Mouse (Mus musculus) CH12.LX (cell line): ENCODE results near the gene Rptor. TPM values are rescaled to one million over a fixed set of nuclear protein-coding genes. Genes with fewer than 3 reads are reported as not detected.

Experiments
- DNase-seq: peaks from one replicate; pipeline ENCODE4 v3.0.0-alpha.2; 2013; ENCODE audit errors: extremely low read depth
- H3K27ac ChIP-seq: 2 replicates; pipeline ENCODE4 v1.5.1; 2012; ENCODE audit warnings: low read depth, mild to moderate bottlenecking, control low read depth, moderate library complexity; ENCODE audit not compliant: insufficient read depth
- H3K27me3 ChIP-seq: replicated peaks from 2 replicates; pipeline ENCODE3; 2012; ENCODE audit warnings: inconsistent platforms
- H3K36me3 ChIP-seq, 2 experiments: replicated peaks in 1 of 2; 2 replicates each; pipeline versions ENCODE3 to v1.6.1; 2012; ENCODE audit warnings: inconsistent platforms in 1 of 2, low read length in 1 of 2, mild to moderate bottlenecking in 1 of 2, mixed read lengths in 1 of 2, moderate library complexity in 1 of 2; ENCODE audit not compliant: control insufficient read depth in 1 of 2, insufficient read depth in 1 of 2
- H3K4me1 ChIP-seq, 2 experiments: 2 replicates each; pipeline ENCODE4 v1.6.1; 2012; ENCODE audit warnings: inconsistent platforms in 1 of 2, moderate library complexity in 1 of 2; ENCODE audit not compliant: insufficient read depth in 2 of 2, control insufficient read depth in 1 of 2
- H3K4me2 ChIP-seq: 2 replicates; pipeline ENCODE4 v1.6.1; 2012; ENCODE audit warnings: low read depth, mild to moderate bottlenecking, control low read depth; ENCODE audit not compliant: poor library complexity, insufficient read depth, severe bottlenecking
- H3K4me3 ChIP-seq, 3 experiments: fragments of 150-350 bp in 1 of 3; sonication (generic) in 1 of 3; replicated peaks in 1 of 3; 2 replicates each; pipeline versions ENCODE3 to v1.5.1; 2011 to 2012; ENCODE audit warnings: low read depth in 2 of 3, low read length in 2 of 3, mild to moderate bottlenecking in 2 of 3, moderate library complexity in 2 of 3, control low read depth in 1 of 3, improper control_type of control experiment in 1 of 3, inconsistent platforms in 1 of 3, mixed read lengths in 1 of 3; ENCODE audit not compliant: poor library complexity in 1 of 3
- H3K79me2 ChIP-seq: replicated peaks from 2 replicates; pipeline ENCODE4 v1.6.1; 2012; ENCODE audit warnings: mild to moderate bottlenecking, moderate library complexity; ENCODE audit not compliant: control insufficient read depth, poor library complexity, insufficient read depth, severe bottlenecking; ENCODE audit errors: extremely low read depth
- H3K9ac ChIP-seq: 2 replicates; pipeline ENCODE4 v1.6.1; 2012; ENCODE audit warnings: low read depth, mild to moderate bottlenecking, control low read depth, moderate library complexity; ENCODE audit not compliant: insufficient read depth
- H3K9me3 ChIP-seq: replicated peaks from 2 replicates; pipeline ENCODE3; 2012; ENCODE audit warnings: low read length, inconsistent platforms, mixed read lengths
- BHLHE40 ChIP-seq: IDR thresholded peaks from 2 replicates; pipeline ENCODE4 v1.6.1; 2011; ENCODE audit warnings: mild to moderate bottlenecking, low read depth, low read length, improper control_type of control experiment
- CHD1 ChIP-seq: IDR thresholded peaks from 2 replicates; pipeline ENCODE4 v1.6.1; 2012; ENCODE audit warnings: low read depth, low read length, improper control_type of control experiment, inconsistent platforms
- CHD2 ChIP-seq: IDR thresholded peaks from 2 replicates; pipeline ENCODE4 v1.6.1; 2011; ENCODE audit warnings: low read length, improper control_type of control experiment
- CTCF ChIP-seq, 2 experiments: IDR thresholded peaks in 1 of 2; conservative IDR thresholded peaks in 1 of 2; 2 replicates each; pipeline ENCODE4 v1.5.1; 2011 to 2012; ENCODE audit warnings: low read depth in 2 of 2, low read length in 2 of 2, improper control_type of control experiment in 1 of 2, inconsistent platforms in 1 of 2, mild to moderate bottlenecking in 1 of 2, moderate library complexity in 1 of 2
- ETS1 ChIP-seq: conservative IDR thresholded peaks from 2 replicates; pipeline ENCODE4 v1.6.1; 2012; ENCODE audit warnings: low read depth, mild to moderate bottlenecking, inconsistent platforms, low read length, improper control_type of control experiment, moderate library complexity
- GABPA ChIP-seq: IDR thresholded peaks from 2 replicates; pipeline ENCODE4 v1.6.1; 2012; ENCODE audit warnings: low read depth, low read length, improper control_type of control experiment, inconsistent platforms; ENCODE audit not compliant: insufficient replicate concordance
- HCFC1 ChIP-seq: IDR thresholded peaks from 2 replicates; pipeline ENCODE4 v1.6.1; 2012; ENCODE audit warnings: low read depth, mild to moderate bottlenecking, inconsistent platforms, low read length, improper control_type of control experiment
- IRF4 ChIP-seq: IDR thresholded peaks from 2 replicates; pipeline ENCODE4 v1.6.1; 2014; ENCODE audit warnings: low read depth, mild to moderate bottlenecking, inconsistent platforms, low read length, improper control_type of control experiment
- JUN ChIP-seq: IDR thresholded peaks from 2 replicates; pipeline ENCODE4 v1.6.1; 2011; ENCODE audit warnings: low read depth, mild to moderate bottlenecking, low read length, improper control_type of control experiment, moderate library complexity; ENCODE audit not compliant: insufficient read depth
- KAT2A ChIP-seq: IDR thresholded peaks from 2 replicates; pipeline ENCODE4 v1.6.1; 2012; ENCODE audit warnings: low read length, improper control_type of control experiment, inconsistent platforms; ENCODE audit not compliant: insufficient replicate concordance
- MAFK ChIP-seq: IDR thresholded peaks from 2 replicates; pipeline ENCODE4 v1.6.1; 2011; ENCODE audit warnings: low read length, improper control_type of control experiment; ENCODE audit not compliant: insufficient replicate concordance
- MAZ ChIP-seq: IDR thresholded peaks from 2 replicates; pipeline ENCODE4 v1.6.1; 2012; ENCODE audit warnings: low read depth, mild to moderate bottlenecking, inconsistent platforms, low read length, improper control_type of control experiment, moderate library complexity
- MEF2A ChIP-seq: IDR thresholded peaks from 2 replicates; pipeline ENCODE4 v1.6.1; 2014; ENCODE audit warnings: low read depth, mild to moderate bottlenecking, inconsistent platforms, low read length, improper control_type of control experiment, borderline replicate concordance
- MYC ChIP-seq: IDR thresholded peaks from 2 replicates; pipeline ENCODE4 v1.6.1; 2011; ENCODE audit warnings: low read depth, mild to moderate bottlenecking, improper control_type of control experiment, low read length
- NELFE ChIP-seq: IDR thresholded peaks from 2 replicates; pipeline ENCODE4 v1.6.1; 2011; ENCODE audit warnings: low read depth, low read length, improper control_type of control experiment
- NRF1 ChIP-seq: IDR thresholded peaks from 2 replicates; pipeline ENCODE4 v1.6.1; 2014; ENCODE audit warnings: low read depth, mild to moderate bottlenecking, inconsistent platforms, low read length, improper control_type of control experiment, moderate library complexity
- PAX5 ChIP-seq: IDR thresholded peaks from 2 replicates; pipeline ENCODE4 v1.6.1; 2012; ENCODE audit warnings: low read length, inconsistent platforms, mixed read lengths
- POLR2A ChIP-seq: IDR thresholded peaks from 2 replicates; pipeline ENCODE4 v1.6.1; 2011; ENCODE audit warnings: low read depth, mild to moderate bottlenecking, improper control_type of control experiment, low read length
- POLR2AphosphoS2 ChIP-seq: IDR thresholded peaks from 2 replicates; pipeline ENCODE4 v1.6.1; 2011; ENCODE audit warnings: low read depth, low read length, improper control_type of control experiment
- RAD21 ChIP-seq: IDR thresholded peaks from 2 replicates; pipeline ENCODE4 v1.6.1; 2011; ENCODE audit warnings: low read depth, mild to moderate bottlenecking, low read length, improper control_type of control experiment, moderate library complexity
- RCOR1 ChIP-seq: conservative IDR thresholded peaks from 2 replicates; pipeline ENCODE4 v1.6.1; 2012; ENCODE audit warnings: low read depth, mild to moderate bottlenecking, inconsistent platforms, low read length, improper control_type of control experiment
- TBP ChIP-seq: conservative IDR thresholded peaks from 2 replicates; pipeline ENCODE4 v1.6.1; 2011; ENCODE audit warnings: low read depth, low read length, improper control_type of control experiment
- TCF12 ChIP-seq: IDR thresholded peaks from 2 replicates; pipeline ENCODE4 v1.6.1; 2014; ENCODE audit warnings: low read depth, mild to moderate bottlenecking, inconsistent platforms, low read length, improper control_type of control experiment
- UBTF ChIP-seq: IDR thresholded peaks from 2 replicates; pipeline ENCODE4 v1.6.1; 2012; ENCODE audit warnings: low read depth, mild to moderate bottlenecking, inconsistent platforms, low read length, improper control_type of control experiment, moderate library complexity
- USF1 ChIP-seq: IDR thresholded peaks from 2 replicates; pipeline ENCODE4 v1.6.1; 2014; ENCODE audit warnings: low read depth, mild to moderate bottlenecking, inconsistent platforms, low read length, improper control_type of control experiment
- USF2 ChIP-seq: conservative IDR thresholded peaks from 2 replicates; pipeline ENCODE4 v1.6.1; 2011; ENCODE audit warnings: low read depth, low read length, improper control_type of control experiment
- ZC3H11A ChIP-seq: IDR thresholded peaks from 2 replicates; pipeline ENCODE4 v1.6.1; 2012; ENCODE audit warnings: low read depth, mild to moderate bottlenecking, inconsistent platforms, low read length, improper control_type of control experiment
- ZMIZ1 ChIP-seq: IDR thresholded peaks from 2 replicates; pipeline ENCODE4 v1.6.1; 2012; ENCODE audit warnings: low read depth, mild to moderate bottlenecking, inconsistent platforms, low read length, improper control_type of control experiment
- ZNF384 ChIP-seq: IDR thresholded peaks from 2 replicates; pipeline ENCODE4 v1.6.1; 2012; ENCODE audit warnings: low read depth, low read length, improper control_type of control experiment, inconsistent platforms
- dilution Hi-C: fragments of 300-500 bp; cut with MboI; formaldehyde crosslinking; loops from 2 replicates; pipeline ENCODE4 v1.14.3; 2020; ENCODE audit warnings: low sequenced_read_pairs; ENCODE audit not compliant: extremely low pct_unique_long_range_greater_than_20kb, extremely low pct_ligation_motif_present
- in situ Hi-C: fragments of 300-500 bp; cut with MboI; formaldehyde crosslinking; loops from 3 replicates; pipeline ENCODE4 v1.14.3; 2019; ENCODE audit warnings: low sequenced_read_pairs, low pct_ligation_motif_present, low pct_unique_long_range_greater_than_20kb, mixed read lengths
- polyA plus RNA-seq: library from polyadenylated mRNA; unstranded; fragments of >175 nt; gene quantifications from 2 replicates; pipeline ENCODE4 v1.2.1, GENCODE M21; 2012; ENCODE audit warnings: low read depth; ENCODE audit not compliant: insufficient read length
- total RNA-seq, 2 experiments: library from RNA; depleted of rRNA; stranded (reverse); fragments of 300-350 nt in 1 of 2; fragments of >200 nt in 1 of 2; gene quantifications; 2 replicates each; pipeline ENCODE4 v1.2.3; 2012 to 2014

Rptor gene
- total and polyA plus RNA-seq, 3 experiments = 10.3 to 33.1 (median 26.7) TPM

DNA sequence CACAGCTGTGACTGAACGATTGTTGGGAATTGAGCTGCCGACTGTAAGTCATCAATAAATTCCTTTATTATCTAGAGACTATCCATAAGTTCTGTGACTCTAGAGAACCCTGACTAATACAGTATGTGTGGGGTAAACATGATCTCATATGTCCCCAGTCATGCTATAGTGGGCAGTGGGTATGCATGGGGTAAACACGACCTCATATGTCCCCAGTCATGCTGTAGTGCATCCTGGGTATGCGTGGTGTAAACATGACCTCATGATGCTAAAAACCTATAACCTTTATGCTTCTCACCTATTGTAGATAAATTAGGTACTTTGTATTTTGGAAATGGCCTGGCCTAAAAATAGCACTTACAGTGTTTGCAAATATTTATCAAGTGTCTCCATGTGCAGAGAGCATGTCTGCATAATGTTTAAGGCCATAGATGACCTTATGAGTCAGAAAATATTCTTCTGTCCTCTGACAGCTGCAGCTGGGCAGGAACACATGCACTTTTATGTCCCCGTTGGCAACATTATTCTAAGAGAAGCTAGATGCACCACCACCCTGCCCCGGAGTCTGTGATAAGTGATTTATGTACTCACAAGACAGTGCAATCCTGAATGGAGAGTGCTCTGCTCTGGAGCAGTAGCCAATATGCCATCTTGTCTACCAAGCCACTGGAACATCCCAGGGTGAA lies 102.8 kb downstream of the Rptor start:
- H3K27ac ChIP-seq = no peak overlapping the region
- peaks cover 3% of the 10 kb centered on the region; the same call in 1 of the 2 replicates for H3K79me2 ChIP-seq
- H3K36me3 ChIP-seq = peaks cover 0 to 19% of the 10 kb centered on the region in 2 experiments
- no peaks in the 10 kb centered on the region for H3K27me3 ChIP-seq
- H3K9ac ChIP-seq = no peak overlapping the region
- DNase-seq = no peak
- no peak overlapping the region for H3K4me2 ChIP-seq
- peaks cover 8 to 21% of the 10 kb centered on the region in 2 experiments for H3K4me1 ChIP-seq
- H3K9me3 ChIP-seq = no peaks in the 10 kb centered on the region
- no peak overlapping the region for H3K4me3 ChIP-seq
- in situ Hi-C loops (no loop called here), dilution Hi-C loops (no loop called here)
- TF ChIP-seq ZMIZ1 (no peak), MEF2A (no peak), MAFK (no peak), RAD21 (no peak), IRF4 (no peak), JUN (no peak), POLR2AphosphoS2 (no peak), KAT2A (no peak), HCFC1 (no peak), CHD2 (no peak), TBP (no peak), ZC3H11A (no peak), RCOR1 (no peak), MYC (no peak), ETS1 (no peak)
- TF ChIP-seq, all 38 proteins: peak for 0

DNA sequence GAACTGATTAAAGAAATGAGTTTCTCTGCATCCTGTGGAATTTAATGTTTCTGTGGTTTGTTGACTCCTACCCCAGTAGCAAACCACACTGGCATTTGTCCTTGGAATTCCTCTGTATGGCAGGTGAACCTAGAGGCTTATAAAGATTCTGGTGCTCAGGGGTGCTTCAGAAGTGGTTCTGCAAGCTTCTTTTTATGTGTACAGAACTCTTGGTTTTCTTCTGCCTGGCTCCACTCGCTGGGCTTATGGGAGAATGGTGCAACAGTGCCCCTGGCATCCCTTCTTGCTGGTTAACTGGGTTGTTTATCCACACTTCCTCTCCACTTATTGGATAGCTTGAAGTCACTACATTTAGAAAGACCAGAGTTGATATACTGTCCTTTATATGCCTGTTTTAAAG lies 104.6 kb downstream of the Rptor start:
- no peak for TF ChIP-seq ETS1
- no peak for TF ChIP-seq NRF1
- no peak for TF ChIP-seq USF1
- no peak for TF ChIP-seq RAD21
- no peak for TF ChIP-seq POLR2A
- TF ChIP-seq RCOR1 = no peak
- no peak for TF ChIP-seq USF2
- no peak for TF ChIP-seq TCF12
- TF ChIP-seq JUN = no peak
- no peak for TF ChIP-seq ZNF384
- TF ChIP-seq GABPA = no peak
- TF ChIP-seq CTCF (conservative IDR thresholded peaks at IDR 0.05 in 1 of 2, IDR thresholded peaks at IDR 0.05 in 1 of 2; ENCODE audit: low read depth in 2 of 2, low read length in 2 of 2) = no peak
- no peak for TF ChIP-seq UBTF
- TF ChIP-seq MAZ = no peak
- no peak for TF ChIP-seq MYC
- no peak for TF ChIP-seq POLR2AphosphoS2
- no peak for TF ChIP-seq NELFE
- no peak for TF ChIP-seq PAX5
- no peak for TF ChIP-seq CHD1
- no peak for TF ChIP-seq BHLHE40
- Histone ChIP-seq H3K4me1 (peaks cover 8 to 35% of the 10 kb centered on the region in 2 experiments), H3K4me3 (no peak overlapping the region), H3K27me3 (no peaks in the 10 kb centered on the region), H3K27ac (no peak overlapping the region), H3K79me2 (peaks cover 3% of the 10 kb centered on the region; the same call in 1 of the 2 replicates), H3K9me3 (no peaks in the 10 kb centered on the region), H3K4me2 (no peak overlapping the region), H3K9ac (no peak overlapping the region), H3K36me3 (peaks cover 0 to 30% of the 10 kb centered on the region in 2 experiments)
- dilution Hi-C loops = no loop called here
- no peak for DNase-seq
- in situ Hi-C loops = no loop called here
